ENCODE assay signal across 15 mouse cellular contexts in genomic region chr4:57762424-57762823, GRCm38 (mm10). TPM values are rescaled to one million over a fixed set of nuclear protein-coding genes. Genes with fewer than 3 reads are reported as not detected.
DNase-seq lines count a peak whose midpoint lies in the region; ATAC-seq and TF ChIP-seq lines count a peak whose summit lies in the region.
"Had no signal": no experiment of that assay in that cellular context is flagged by ENCODE, and none has a peak within 500 bp of the region (broad histone marks: within the 10 kb centered on the region; RNA-seq: fewer than 3 reads in every experiment).

No protein-coding gene starts in this region.

- no peak for TF ChIP-seq CTCF in cerebellum, adult 2 months (IDR thresholded peaks at IDR 0.05; ENCODE audit: borderline replicate concordance, insufficient read depth, low read depth, low read length)

- no peak for TF ChIP-seq POLR2A in cerebellum, adult 2 months (IDR thresholded peaks at IDR 0.05; ENCODE audit: borderline replicate concordance, insufficient read depth, low read length)

- ATAC-seq in kidney, embryonic 16.5 days (ENCODE audit: low FRiP score, low TSS enrichment): no peak
- ATAC-seq: forebrain, embryonic 14.5 days; intestine, embryonic 15.5 days had no signal

- H3K36me3 ChIP-seq in kidney, embryonic 16.5 days (ENCODE audit: insufficient read depth, low read length): no peaks in the 10 kb centered on the region
- H3K36me3 ChIP-seq: intestine, embryonic 15.5 days; neural tube, embryonic 12.5 days had no signal

- 62% methylated on average over 7 of the region's 7 CpGs for WGBS in cerebellum, adult 2 months
- WGBS in kidney, embryonic 16.5 days: 61% methylated on average over 7 of the region's 7 CpGs

- H3K4me3 ChIP-seq in cerebellum, adult 2 months (replicated peaks; ENCODE audit: insufficient read depth, low read depth, low read length): no peak overlapping the region
- H3K4me3 ChIP-seq in kidney, embryonic 16.5 days (ENCODE audit: low read length): no peak overlapping the region
- H3K4me3 ChIP-seq: intestine, embryonic 15.5 days; neural tube, embryonic 12.5 days had no signal

- no peaks in the 10 kb centered on the region for H3K9me3 ChIP-seq in kidney, embryonic 16.5 days (ENCODE audit: low read length)
- H3K9me3 ChIP-seq: intestine, embryonic 15.5 days; neural tube, embryonic 12.5 days had no signal

- H3K27me3 ChIP-seq in cerebellum, adult 2 months (ENCODE audit: control insufficient read depth, insufficient read depth, low read length): no peaks in the 10 kb centered on the region
- H3K27me3 ChIP-seq in kidney, embryonic 16.5 days (ENCODE audit: insufficient read depth, low read length): no peaks in the 10 kb centered on the region
- H3K27me3 ChIP-seq: intestine, embryonic 15.5 days; neural tube, embryonic 12.5 days had no signal

- DNase-seq in cerebellum, adult 2 months: no peak
- DNase-seq in cerebellum, adult 11 months: no peak
- no peak for DNase-seq in kidney, adult 18-20 months
- DNase-seq in ovary, adult 18-20 months (ENCODE audit: low spot score): peak; percentile 52
- no peak for DNase-seq in ovary, postnatal 14 days (ENCODE audit: low spot score)
- DNase-seq in right cerebral cortex, adult 2 months (ENCODE audit: low spot score in 2 of 2): no peak
- no peak for DNase-seq in retina, postnatal 1 day
- DNase-seq: cerebellum, adult 11-12 months; midbrain, embryonic 14.5 days; spleen, adult 18-20 months; thymus, postnatal 4 days had no signal

- H3K4me1 ChIP-seq in cerebellum, adult 2 months (ENCODE audit: control insufficient read depth, insufficient read depth, low read length): no peaks in the 10 kb centered on the region
- H3K4me1 ChIP-seq in kidney, embryonic 16.5 days (ENCODE audit: insufficient read depth, low read length): peaks cover 26% of the 10 kb centered on the region; the same call in 1 of the 2 replicates
- H3K4me1 ChIP-seq: intestine, embryonic 15.5 days had no signal

- H3K4me2 ChIP-seq in kidney, embryonic 16.5 days (replicated peaks; ENCODE audit: low read depth, low read length): no peak overlapping the region
- H3K4me2 ChIP-seq: intestine, embryonic 15.5 days; neural tube, embryonic 12.5 days had no signal

- H3K9ac ChIP-seq in kidney, embryonic 16.5 days (replicated peaks; ENCODE audit: low read length): no peak overlapping the region
- H3K9ac ChIP-seq: intestine, embryonic 15.5 days; neural tube, embryonic 12.5 days had no signal

- H3K27ac ChIP-seq in cerebellum, adult 2 months (ENCODE audit: insufficient read depth, low read length): 0 out of 2 replicates have a peak overlapping the region, but pooled peaks have one; percentile 6
- 0 out of 2 replicates have a peak overlapping the region, but pooled peaks have one; percentile 15 for H3K27ac ChIP-seq in kidney, embryonic 16.5 days (ENCODE audit: low read length)
- H3K27ac ChIP-seq: intestine, embryonic 15.5 days; neural tube, embryonic 12.5 days had no signal

RNA-seq across cellular contexts. Expression of gene Akap2, which starts 45.0 kb away (rescaled TPM):
- 33.6 and 34.5 TPM in 2 replicates for polyA plus RNA-seq in cerebellum, adult 2 months (2012; rRNA removed)
- 28.2 and 28.4 TPM in 2 replicates for polyA plus RNA-seq in kidney, embryonic 16.5 days (2015; fragmentation: Nextera tagmentation; extraction: Ambion mirVana)
